Mouse (Mus musculus): ENCODE measurements around the gene Siva1. TPM values are rescaled to one million over a fixed set of nuclear protein-coding genes. Genes with fewer than 3 reads are reported as not detected.
A peak's percentile ranks its signal among the peaks of the same experiment; 100 is the strongest.

Siva1 gene
- polyA plus RNA-seq, 1 experiment from 2014 or later = 116 TPM

- Histone ChIP-seq H3K36me3 (no peaks in the 10 kb centered on the region), H3K4me2 (no peak overlapping the region; the same call in 1 of the 2 replicates), H3K4me1 (replicated peaks) (peaks cover 84% of the 10 kb centered on the region), H3K27ac (ENCODE audit: poor library complexity, severe bottlenecking) (peak overlapping the region; percentile 67), H3K9ac (0 out of 2 replicates have a peak overlapping the region, but pooled peaks have one; percentile 8), H3K9me3 (replicated peaks) (no peaks in the 10 kb centered on the region), H3K4me3 (no peak overlapping the region), H3K27me3 (replicated peaks) (peaks cover 10% of the 10 kb centered on the region; the same call in 1 of the 2 replicates)
- ATAC-seq (ENCODE audit: insufficient number of reproducible peaks, low FRiP score) = no peak
- 16% methylated on average over 2 of the region's 2 CpGs for WGBS
Measured at GRCm38 (mm10) chr12:112623742-112624141, 20.7 kb upstream of the Siva1 start.

- Histone ChIP-seq H3K4me3 (no peak overlapping the region), H3K27ac (ENCODE audit: poor library complexity, severe bottlenecking) (no peak overlapping the region), H3K27me3 (replicated peaks) (peaks cover 7% of the 10 kb centered on the region; the same call in 1 of the 2 replicates), H3K9me3 (replicated peaks) (no peaks in the 10 kb centered on the region), H3K4me2 (no peak overlapping the region), H3K4me1 (replicated peaks) (peaks cover 77% of the 10 kb centered on the region), H3K36me3 (no peaks in the 10 kb centered on the region), H3K9ac (no peak overlapping the region)
- WGBS = 70% methylated on average over 4 of the region's 4 CpGs
- ATAC-seq (ENCODE audit: insufficient number of reproducible peaks, low FRiP score) = no peak
Measured at GRCm38 (mm10) chr12:112625700-112626099, 18.8 kb upstream of the Siva1 start.

- no peak overlapping the region for H3K27ac ChIP-seq (ENCODE audit: poor library complexity, severe bottlenecking)
- no peaks in the 10 kb centered on the region for H3K36me3 ChIP-seq
- WGBS = 75% methylated on average over 6 of the region's 6 CpGs
- H3K27me3 ChIP-seq (replicated peaks) = no peaks in the 10 kb centered on the region
- ATAC-seq (ENCODE audit: insufficient number of reproducible peaks, low FRiP score) = no peak
- no peak overlapping the region for H3K4me2 ChIP-seq
- H3K4me1 ChIP-seq (replicated peaks) = peaks cover 72% of the 10 kb centered on the region
- no peak overlapping the region for H3K4me3 ChIP-seq
- H3K9ac ChIP-seq = no peak overlapping the region
- H3K9me3 ChIP-seq (replicated peaks) = no peaks in the 10 kb centered on the region
Measured at GRCm38 (mm10) chr12:112626455-112626854, 18.0 kb upstream of the Siva1 start.

GRCm38 (mm10) chr12:112627097-112627881, 17.2 kb upstream of the Siva1 start:
- no peaks in the 10 kb centered on the region; the same call in 1 of the 2 replicates for H3K36me3 ChIP-seq
- H3K27me3 ChIP-seq (replicated peaks) = no peaks in the 10 kb centered on the region
- no peak overlapping the region for H3K4me2 ChIP-seq
- no peak for ATAC-seq (ENCODE audit: insufficient number of reproducible peaks, low FRiP score)
- no peaks in the 10 kb centered on the region for H3K9me3 ChIP-seq (replicated peaks)
- WGBS = 57% methylated on average over 7 of the region's 7 CpGs
- peaks cover 72% of the 10 kb centered on the region for H3K4me1 ChIP-seq (replicated peaks)
- no peak overlapping the region for H3K27ac ChIP-seq (ENCODE audit: poor library complexity, severe bottlenecking)
- H3K4me3 ChIP-seq = no peak overlapping the region
- no peak overlapping the region for H3K9ac ChIP-seq

GRCm38 (mm10) chr12:112628197-112628596, 16.3 kb upstream of the Siva1 start:
- H3K4me3 ChIP-seq = no peak overlapping the region
- no peaks in the 10 kb centered on the region for H3K9me3 ChIP-seq (replicated peaks)
- H3K4me1 ChIP-seq (replicated peaks) = peaks cover 69% of the 10 kb centered on the region
- H3K27ac ChIP-seq (ENCODE audit: poor library complexity, severe bottlenecking) = peak overlapping the region; percentile 32; the same call in 1 of the 2 replicates
- H3K9ac ChIP-seq = no peak overlapping the region
- ATAC-seq (ENCODE audit: insufficient number of reproducible peaks, low FRiP score) = no peak
- H3K4me2 ChIP-seq = peak overlapping the region; percentile 67; the same call in 1 of the 2 replicates
- H3K27me3 ChIP-seq (replicated peaks) = no peaks in the 10 kb centered on the region
- 80% methylated on average over 6 of the region's 6 CpGs for WGBS
- peaks cover 7% of the 10 kb centered on the region for H3K36me3 ChIP-seq

- peaks cover 60% of the 10 kb centered on the region for H3K4me1 ChIP-seq (replicated peaks)
Measured at GRCm38 (mm10) chr12:112628928-112629721, 15.4 kb upstream of the Siva1 start.

GRCm38 (mm10) chr12:112630029-112630428, 14.4 kb upstream of the Siva1 start:
- ATAC-seq (ENCODE audit: insufficient number of reproducible peaks, low FRiP score) = no peak
- H3K27ac ChIP-seq (ENCODE audit: poor library complexity, severe bottlenecking) = no peak overlapping the region
- no peak overlapping the region for H3K9ac ChIP-seq
- peaks cover 20% of the 10 kb centered on the region for H3K36me3 ChIP-seq
- 91% methylated on average over 12 of the region's 12 CpGs for WGBS
- no peak overlapping the region for H3K4me3 ChIP-seq
- no peaks in the 10 kb centered on the region for H3K9me3 ChIP-seq (replicated peaks)
- H3K4me2 ChIP-seq = no peak overlapping the region
- peaks cover 58% of the 10 kb centered on the region for H3K4me1 ChIP-seq (replicated peaks)
- H3K27me3 ChIP-seq (replicated peaks) = no peaks in the 10 kb centered on the region

More at GRCm38 (mm10) chr12:112628928-112629721, 15.4 kb upstream of the Siva1 start:
- Histone ChIP-seq H3K9ac (peak overlapping the region; percentile 35; the same call in 1 of the 2 replicates), H3K9me3 (replicated peaks) (no peaks in the 10 kb centered on the region), H3K27me3 (replicated peaks) (no peaks in the 10 kb centered on the region), H3K36me3 (peaks cover 17% of the 10 kb centered on the region), H3K27ac (ENCODE audit: poor library complexity, severe bottlenecking) (peak overlapping the region; percentile 40), H3K4me2 (peak overlapping the region; percentile 67), H3K4me3 (peak overlapping the region; percentile 27)
- 18% methylated on average over 19 of the region's 19 CpGs for WGBS
- peak; percentile 86 for ATAC-seq (ENCODE audit: insufficient number of reproducible peaks, low FRiP score)

- Histone ChIP-seq H3K4me2 (no peak overlapping the region), H3K4me3 (no peak overlapping the region), H3K9me3 (replicated peaks) (no peaks in the 10 kb centered on the region), H3K4me1 (replicated peaks) (peaks cover 53% of the 10 kb centered on the region), H3K9ac (no peak overlapping the region), H3K27me3 (replicated peaks) (no peaks in the 10 kb centered on the region), H3K36me3 (peaks cover 20% of the 10 kb centered on the region), H3K27ac (ENCODE audit: poor library complexity, severe bottlenecking) (no peak overlapping the region)
- ATAC-seq (ENCODE audit: insufficient number of reproducible peaks, low FRiP score) = no peak
- WGBS = 85% methylated on average over 5 of the region's 5 CpGs
Measured at GRCm38 (mm10) chr12:112630796-112631195, 13.7 kb upstream of the Siva1 start.

- H3K27ac ChIP-seq (ENCODE audit: poor library complexity, severe bottlenecking) = no peak overlapping the region; the same call in 1 of the 2 replicates
- 27% methylated on average over 1 of the region's 1 CpGs for WGBS
- H3K4me2 ChIP-seq = no peak overlapping the region
Measured at GRCm38 (mm10) chr12:112631472-112631871, 13.0 kb upstream of the Siva1 start.

GRCm38 (mm10) chr12:112632084-112632777, 12.2 kb upstream of the Siva1 start:
- H3K9ac ChIP-seq = no peak overlapping the region
- H3K4me2 ChIP-seq = no peak overlapping the region
- no peak overlapping the region; the same call in 1 of the 2 replicates for H3K27ac ChIP-seq (ENCODE audit: poor library complexity, severe bottlenecking)
- peaks cover 41% of the 10 kb centered on the region for H3K4me1 ChIP-seq (replicated peaks)
- 73% methylated on average over 11 of the region's 11 CpGs for WGBS
- no peaks in the 10 kb centered on the region for H3K27me3 ChIP-seq (replicated peaks)
- H3K9me3 ChIP-seq (replicated peaks) = no peaks in the 10 kb centered on the region
- ATAC-seq (ENCODE audit: insufficient number of reproducible peaks, low FRiP score) = no peak
- peaks cover 30% of the 10 kb centered on the region for H3K36me3 ChIP-seq
- H3K4me3 ChIP-seq = no peak overlapping the region

More at GRCm38 (mm10) chr12:112631472-112631871, 13.0 kb upstream of the Siva1 start:
- no peaks in the 10 kb centered on the region for H3K27me3 ChIP-seq (replicated peaks)
- no peaks in the 10 kb centered on the region for H3K9me3 ChIP-seq (replicated peaks)
- H3K4me1 ChIP-seq (replicated peaks) = peaks cover 47% of the 10 kb centered on the region
- H3K4me3 ChIP-seq = no peak overlapping the region
- H3K9ac ChIP-seq = no peak overlapping the region
- H3K36me3 ChIP-seq = peaks cover 27% of the 10 kb centered on the region
- ATAC-seq (ENCODE audit: insufficient number of reproducible peaks, low FRiP score) = no peak
